Mouse (Mus musculus) heart, embryonic 15.5 days (tissue): ENCODE results near the gene Palld. TPM values are rescaled to one million over a fixed set of nuclear protein-coding genes. Genes with fewer than 3 reads are reported as not detected.

Experiments
- ATAC-seq: fragments of 200-750 bp; cut with Nextera tagmentation; replicated peaks from 2 replicates; pipeline ENCODE4 v1.8.0; 2017; ENCODE audit warnings: low read depth, moderate TSS enrichment; ENCODE audit not compliant: insufficient number of reproducible peaks, insufficient read depth, low FRiP score
- H3K27ac ChIP-seq: fragments of 300-500 bp; sonication (generic); 2 replicates; pipeline ENCODE4 v1.5.1; 2015; ENCODE audit warnings: mild to moderate bottlenecking, inconsistent platforms
- H3K27me3 ChIP-seq: fragments of 300-500 bp; sonication (generic); 2 replicates; pipeline ENCODE4 v1.6.1; 2015; ENCODE audit warnings: inconsistent platforms
- H3K36me3 ChIP-seq: fragments of 300-500 bp; sonication (generic); 2 replicates; pipeline ENCODE4 v1.6.1; 2015; ENCODE audit warnings: mild to moderate bottlenecking, inconsistent platforms
- H3K4me1 ChIP-seq: fragments of 300-500 bp; sonication (generic); replicated peaks from 2 replicates; pipeline ENCODE4 v1.6.1; 2015; ENCODE audit warnings: inconsistent platforms
- H3K4me2 ChIP-seq: fragments of 300-500 bp; sonication (generic); 2 replicates; pipeline ENCODE4 v1.6.1; 2015; ENCODE audit warnings: inconsistent platforms, mild to moderate bottlenecking, moderate library complexity
- H3K4me3 ChIP-seq: fragments of 300-500 bp; sonication (generic); 2 replicates; pipeline ENCODE4 v1.5.1; 2015; ENCODE audit warnings: mild to moderate bottlenecking, inconsistent platforms
- H3K9ac ChIP-seq: fragments of 300-500 bp; sonication (generic); 2 replicates; pipeline ENCODE4 v1.6.1; 2015; ENCODE audit warnings: mild to moderate bottlenecking, inconsistent platforms
- H3K9me3 ChIP-seq: fragments of 300-500 bp; sonication (generic); replicated peaks from 2 replicates; pipeline ENCODE4 v1.6.1; 2016; ENCODE audit warnings: inconsistent platforms
- WGBS: fragments of 180-500 bp; shearing (Covaris S2); methylation state at CpG from one replicate; pipeline ENCODE4 v1.1.7; 2015; ENCODE audit warnings: mixed read lengths; 5-methylcytosine and 5-hydroxymethylcytosine counted together
- polyA plus RNA-seq: library from polyadenylated mRNA; unstranded; fragments of >200 nt; fragmentation: Nextera tagmentation; extraction: Ambion mirVana; gene quantifications from 2 replicates; pipeline ENCODE4 v1.2.1, GENCODE M21; 2015

Gene Palld
- polyA plus RNA-seq, 1 experiment from 2014 or later: 173 TPM

GRCm38 (mm10) chr8:61865365-61865764 lies 37.1 kb downstream of the Palld start:
- H3K27me3 ChIP-seq: no peaks in the 10 kb centered on the region
- H3K4me2 ChIP-seq: no peak overlapping the region
- H3K9me3 ChIP-seq: no peaks in the 10 kb centered on the region
- H3K4me1 ChIP-seq: peaks cover 5% of the 10 kb centered on the region; the same call in 1 of the 2 replicates
- no peak overlapping the region for H3K9ac ChIP-seq
- no peak for ATAC-seq
- H3K4me3 ChIP-seq: no peak overlapping the region
- H3K36me3 ChIP-seq: peaks cover 3% of the 10 kb centered on the region; the same call in 1 of the 2 replicates
- no peak overlapping the region for H3K27ac ChIP-seq
- WGBS: 81% methylated on average over 7 of the region's 7 CpGs

DNA sequence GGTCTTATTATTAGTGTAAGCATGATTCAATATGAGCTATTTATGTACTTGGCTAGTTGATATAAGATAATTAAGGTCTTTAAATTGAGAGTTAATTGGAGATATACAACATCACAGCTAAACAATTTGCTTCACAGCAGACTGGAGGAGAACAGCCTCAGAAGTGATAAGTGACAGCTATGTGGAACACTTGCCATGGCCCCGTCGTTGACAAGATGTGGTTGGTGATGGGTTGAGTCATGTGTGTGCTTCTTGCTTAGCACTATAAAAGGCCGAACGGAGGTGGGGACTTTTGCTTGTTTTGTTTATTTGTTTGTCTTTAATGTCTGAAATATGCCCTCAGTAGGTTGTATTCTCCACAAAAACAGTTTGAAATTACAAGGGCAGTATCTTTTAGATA lies 51.2 kb downstream of the Palld start:
- no peak overlapping the region for H3K4me2 ChIP-seq
- 26% methylated on average over 4 of the region's 4 CpGs for WGBS
- H3K27ac ChIP-seq: peak overlapping the region; percentile 58
- H3K4me3 ChIP-seq: no peak overlapping the region
- peak; percentile 78 for ATAC-seq
- no peaks in the 10 kb centered on the region for H3K36me3 ChIP-seq
- H3K9ac ChIP-seq: no peak overlapping the region
- no peaks in the 10 kb centered on the region for H3K9me3 ChIP-seq
- H3K4me1 ChIP-seq: peaks cover 28% of the 10 kb centered on the region
- no peaks in the 10 kb centered on the region for H3K27me3 ChIP-seq

GRCm38 (mm10) chr8:61848581-61849162 lies 53.8 kb downstream of the Palld start:
- 39% methylated on average over 7 of the region's 7 CpGs for WGBS
- Histone ChIP-seq H3K36me3 (0 out of 2 replicates have a peak, but pooled peaks cover 3% of the 10 kb centered on the region), H3K27me3 (no peaks in the 10 kb centered on the region), H3K4me1 (peaks cover 39% of the 10 kb centered on the region), H3K4me3 (no peak overlapping the region), H3K4me2 (no peak overlapping the region), H3K9ac (no peak overlapping the region), H3K27ac (peak overlapping the region; percentile 12), H3K9me3 (no peaks in the 10 kb centered on the region)
- ATAC-seq: no peak

- peaks cover 35% of the 10 kb centered on the region for H3K4me1 ChIP-seq
- no peak overlapping the region for H3K27ac ChIP-seq
- no peak for ATAC-seq
- H3K4me2 ChIP-seq: no peak overlapping the region
- 0 out of 2 replicates have a peak, but pooled peaks cover 3% of the 10 kb centered on the region for H3K36me3 ChIP-seq
- 63% methylated on average over 5 of the region's 5 CpGs for WGBS
- no peak overlapping the region for H3K4me3 ChIP-seq
- no peaks in the 10 kb centered on the region for H3K27me3 ChIP-seq
- H3K9ac ChIP-seq: no peak overlapping the region
- H3K9me3 ChIP-seq: no peaks in the 10 kb centered on the region
Measured at GRCm38 (mm10) chr8:61847494-61847893, 55.0 kb downstream of the Palld start.

DNA sequence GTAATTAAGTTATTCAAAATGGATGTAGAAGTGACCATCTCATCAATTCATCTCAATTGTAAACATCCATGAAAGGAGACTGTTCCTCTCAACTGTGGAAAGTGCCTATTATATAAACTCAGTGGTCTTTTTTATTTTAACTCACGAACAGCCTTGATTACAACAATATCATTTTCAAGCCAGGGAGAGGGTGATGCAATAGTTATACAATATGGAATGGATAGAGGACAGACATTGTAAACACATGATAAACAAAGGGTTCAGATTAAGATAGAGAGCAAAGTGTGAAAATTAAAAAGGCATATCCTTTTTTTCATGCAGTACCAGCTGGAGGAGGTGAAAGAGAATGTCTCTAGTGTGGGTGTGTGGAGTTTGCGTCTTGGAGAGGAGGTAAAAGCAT lies 57.5 kb downstream of the Palld start:
- WGBS: 79% methylated on average over 2 of the region's 2 CpGs
- no peak overlapping the region for H3K4me3 ChIP-seq
- H3K27ac ChIP-seq: no peak overlapping the region
- no peaks in the 10 kb centered on the region for H3K27me3 ChIP-seq
- no peak overlapping the region for H3K4me2 ChIP-seq
- H3K9me3 ChIP-seq: no peaks in the 10 kb centered on the region
- 0 out of 2 replicates have a peak, but pooled peaks cover 3% of the 10 kb centered on the region for H3K36me3 ChIP-seq
- no peak for ATAC-seq
- no peak overlapping the region for H3K9ac ChIP-seq
- peaks cover 32% of the 10 kb centered on the region for H3K4me1 ChIP-seq

DNA sequence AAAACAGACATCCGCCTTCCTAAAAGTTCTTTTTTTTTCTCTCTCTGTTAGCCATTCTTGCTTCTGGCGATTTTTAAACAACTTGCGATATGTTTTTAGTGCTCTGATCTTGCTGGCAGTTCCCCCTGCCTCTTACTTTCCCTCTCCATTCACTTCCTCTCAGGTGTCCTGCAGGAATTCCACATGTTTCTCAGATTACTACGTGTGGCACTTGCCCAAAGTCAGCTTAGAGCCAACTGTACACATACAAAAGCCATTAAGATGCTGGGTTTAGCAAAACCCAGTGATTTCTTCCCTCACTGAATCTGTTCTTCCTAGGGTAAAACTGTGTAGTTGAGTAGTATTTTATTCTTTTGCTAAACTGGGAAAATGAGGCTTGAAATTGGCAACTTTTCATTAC lies 57.9 kb downstream of the Palld start:
- H3K27me3 ChIP-seq: no peaks in the 10 kb centered on the region
- H3K27ac ChIP-seq: peak overlapping the region; percentile 32; the same call in 1 of the 2 replicates
- no peak overlapping the region for H3K4me3 ChIP-seq
- peaks cover 32% of the 10 kb centered on the region for H3K4me1 ChIP-seq
- 70% methylated on average over 4 of the region's 4 CpGs for WGBS
- no peaks in the 10 kb centered on the region for H3K9me3 ChIP-seq
- 0 out of 2 replicates have a peak, but pooled peaks cover 3% of the 10 kb centered on the region for H3K36me3 ChIP-seq
- no peak for ATAC-seq
- no peak overlapping the region for H3K9ac ChIP-seq
- no peak overlapping the region for H3K4me2 ChIP-seq

GRCm38 (mm10) chr8:61843776-61844175 lies 58.7 kb downstream of the Palld start:
- 0 out of 2 replicates have a peak, but pooled peaks cover 3% of the 10 kb centered on the region for H3K36me3 ChIP-seq
- H3K27ac ChIP-seq: peak overlapping the region; percentile 32; the same call in 1 of the 2 replicates
- H3K4me1 ChIP-seq: peaks cover 24% of the 10 kb centered on the region
- no peak overlapping the region for H3K4me2 ChIP-seq
- no peaks in the 10 kb centered on the region for H3K9me3 ChIP-seq
- no peaks in the 10 kb centered on the region for H3K27me3 ChIP-seq
- H3K9ac ChIP-seq: no peak overlapping the region
- peak; percentile 60; the same call in 1 of the 2 replicates for ATAC-seq
- H3K4me3 ChIP-seq: no peak overlapping the region
- WGBS: 56% methylated on average over 8 of the region's 8 CpGs

- 70% methylated on average over 3 of the region's 3 CpGs for WGBS
- H3K9ac ChIP-seq: no peak overlapping the region
- no peak for ATAC-seq
- H3K4me1 ChIP-seq: peaks cover 37% of the 10 kb centered on the region
- no peaks in the 10 kb centered on the region for H3K9me3 ChIP-seq
- no peaks in the 10 kb centered on the region for H3K36me3 ChIP-seq
- H3K4me2 ChIP-seq: no peak overlapping the region
- no peak overlapping the region for H3K4me3 ChIP-seq
- no peaks in the 10 kb centered on the region for H3K27me3 ChIP-seq
- H3K27ac ChIP-seq: 0 out of 2 replicates have a peak overlapping the region, but pooled peaks have one; percentile 33
Measured at GRCm38 (mm10) chr8:61833211-61833610, 69.3 kb downstream of the Palld start.

DNA sequence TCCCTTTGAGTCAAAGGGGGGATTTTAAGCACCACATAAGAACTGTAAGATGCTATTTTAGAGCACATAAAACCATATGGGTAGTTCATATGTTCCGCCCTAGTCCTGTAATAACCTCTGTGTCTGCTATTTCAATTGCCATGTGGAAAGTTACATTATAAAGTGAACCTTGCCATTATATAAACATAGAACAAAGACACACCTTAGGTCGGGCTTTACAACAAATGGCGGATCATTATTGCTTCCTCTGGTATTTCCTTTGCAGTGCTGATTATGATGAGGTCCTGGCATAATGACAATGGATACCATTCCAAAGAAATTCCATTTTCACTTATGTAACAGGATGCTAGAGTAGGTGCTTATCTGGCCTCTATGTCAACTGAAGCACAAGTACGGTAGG lies 70.5 kb downstream of the Palld start:
- Histone ChIP-seq H3K4me1 (peaks cover 37% of the 10 kb centered on the region), H3K9ac (no peak overlapping the region), H3K36me3 (no peaks in the 10 kb centered on the region), H3K27ac (0 out of 2 replicates have a peak overlapping the region, but pooled peaks have one; percentile 16), H3K4me2 (no peak overlapping the region), H3K4me3 (no peak overlapping the region), H3K27me3 (no peaks in the 10 kb centered on the region), H3K9me3 (no peaks in the 10 kb centered on the region)
- no peak for ATAC-seq
- WGBS: 51% methylated on average over 4 of the region's 4 CpGs

GRCm38 (mm10) chr8:61830821-61831220 lies 71.7 kb downstream of the Palld start:
- Histone ChIP-seq H3K9me3 (no peaks in the 10 kb centered on the region), H3K27me3 (no peaks in the 10 kb centered on the region), H3K4me2 (no peak overlapping the region), H3K27ac (no peak overlapping the region), H3K36me3 (no peaks in the 10 kb centered on the region), H3K9ac (no peak overlapping the region), H3K4me1 (peaks cover 37% of the 10 kb centered on the region), H3K4me3 (no peak overlapping the region)
- WGBS: 19% methylated on average over 6 of the region's 6 CpGs
- no peak for ATAC-seq

DNA sequence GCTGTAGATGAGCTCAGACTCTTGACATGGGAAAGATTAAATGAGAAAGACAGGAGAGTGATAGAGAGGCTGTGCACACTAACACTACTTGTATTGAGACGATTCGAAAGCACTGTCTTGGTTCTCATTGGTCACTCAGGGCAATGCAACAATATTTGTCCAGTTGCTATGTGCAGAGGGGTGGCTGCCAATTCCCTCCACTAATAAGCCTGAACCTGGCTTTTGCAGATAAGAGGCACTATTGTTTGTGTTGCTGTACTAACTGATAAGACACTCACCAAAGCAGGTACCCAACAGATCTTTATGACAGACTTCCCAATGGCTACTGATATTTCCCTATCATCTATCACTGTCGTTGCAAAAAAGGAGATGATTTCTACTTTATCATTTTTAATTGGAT lies 77.9 kb downstream of the Palld start:
- no peaks in the 10 kb centered on the region for H3K27me3 ChIP-seq
- no peak for ATAC-seq
- no peak overlapping the region for H3K4me3 ChIP-seq
- H3K4me1 ChIP-seq: peaks cover 14% of the 10 kb centered on the region
- 36% methylated on average over 3 of the region's 3 CpGs for whole genome bisulfite sequencing
- H3K4me2 ChIP-seq: no peak overlapping the region
- no peak overlapping the region for H3K27ac ChIP-seq
- H3K9ac ChIP-seq: no peak overlapping the region
- H3K9me3 ChIP-seq: no peaks in the 10 kb centered on the region
- no peaks in the 10 kb centered on the region for H3K36me3 ChIP-seq

DNA sequence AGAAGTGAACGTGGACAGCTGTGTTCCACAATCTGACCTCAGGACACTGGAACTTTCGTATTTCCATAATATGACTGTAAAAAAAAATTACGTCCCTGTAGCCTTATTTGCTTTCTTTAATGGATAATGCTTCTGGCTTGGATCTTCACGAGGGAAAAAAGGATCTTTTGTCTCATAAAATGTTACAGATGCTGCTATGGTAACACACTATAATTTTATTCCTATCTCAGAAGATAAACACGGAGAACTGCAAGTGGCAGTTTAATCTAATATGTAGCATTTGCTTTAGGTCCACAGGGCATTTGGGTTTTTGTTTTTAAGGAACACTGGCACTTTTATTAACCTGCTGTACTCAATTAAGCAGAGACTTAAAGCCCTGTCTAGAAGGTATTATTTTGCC lies 79.3 kb downstream of the Palld start:
- Histone ChIP-seq H3K9me3 (no peaks in the 10 kb centered on the region), H3K36me3 (no peaks in the 10 kb centered on the region), H3K27me3 (no peaks in the 10 kb centered on the region), H3K4me3 (no peak overlapping the region), H3K9ac (no peak overlapping the region), H3K4me1 (peaks cover 14% of the 10 kb centered on the region), H3K27ac (no peak overlapping the region), H3K4me2 (no peak overlapping the region)
- 52% methylated on average over 5 of the region's 5 CpGs for WGBS
- ATAC-seq: no peak
